Mouse (Mus musculus): Measurements from ENCODE around the gene Prpsap1.
"Not testable (repeated sequence)": the region's sequence is repeated elsewhere in the genome, so short reads cannot be mapped to it uniquely, and the experiment has no call there.

Prpsap1 gene

DNA sequence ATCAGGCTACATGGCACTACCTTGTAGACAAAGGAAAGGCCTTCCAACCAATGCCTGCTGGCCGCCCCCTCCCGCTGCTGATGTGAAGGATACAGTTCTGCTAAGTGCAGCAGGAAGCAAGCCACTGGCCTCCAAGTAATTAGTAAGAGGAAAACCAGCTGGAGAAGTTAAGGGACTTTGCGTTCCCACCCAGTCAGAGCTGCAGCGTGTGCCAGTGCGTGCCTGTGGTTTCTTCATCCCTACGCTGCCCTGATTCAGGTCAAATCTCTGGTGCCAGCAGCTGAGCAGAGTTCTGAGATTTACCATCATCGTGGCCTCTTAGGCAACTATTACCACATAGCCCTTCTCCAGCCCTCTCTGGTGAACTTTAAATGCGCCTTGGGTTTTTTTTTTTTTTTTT lies 24.5 kb upstream of the Prpsap1 start:
- no peak for DNase-seq (ENCODE audit: extremely low spot score, low read depth, low spot score)

DNA sequence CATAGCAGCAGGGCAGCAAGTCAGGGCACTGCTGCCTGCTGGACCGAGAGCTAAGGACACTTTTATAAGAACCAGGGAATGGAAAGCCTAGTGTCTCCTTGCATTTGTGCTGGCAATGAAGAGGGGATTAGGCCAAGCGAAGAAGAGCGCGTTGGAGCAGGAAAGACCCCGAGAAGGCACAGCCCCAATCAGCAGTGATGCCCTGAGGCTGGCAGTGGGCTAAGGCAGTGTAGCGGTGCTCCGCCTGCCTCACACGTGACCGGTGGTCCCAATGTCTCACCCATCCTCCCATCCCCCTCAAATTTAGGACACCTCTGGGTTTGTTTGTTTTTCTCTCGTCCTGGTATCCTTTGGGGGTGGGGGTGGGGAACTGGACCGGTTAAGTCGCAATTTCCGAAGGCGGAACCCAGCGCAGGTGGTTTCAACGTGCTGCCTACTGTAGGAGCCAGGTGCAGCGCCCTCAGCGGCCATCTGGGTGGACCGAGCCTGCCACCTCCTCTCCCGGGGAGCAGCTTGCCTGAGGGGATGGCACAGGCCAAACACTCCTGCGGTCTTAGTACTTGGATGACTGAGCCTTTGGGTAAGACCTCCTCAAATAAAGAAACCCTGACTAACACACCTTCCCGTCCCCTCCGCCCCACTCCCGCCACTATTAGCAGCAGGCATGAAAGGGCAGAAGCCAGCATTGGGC lies 21.5 kb upstream of the Prpsap1 start:
- DNase-seq (ENCODE audit: extremely low spot score, low read depth, low spot score), result no peak

DNA sequence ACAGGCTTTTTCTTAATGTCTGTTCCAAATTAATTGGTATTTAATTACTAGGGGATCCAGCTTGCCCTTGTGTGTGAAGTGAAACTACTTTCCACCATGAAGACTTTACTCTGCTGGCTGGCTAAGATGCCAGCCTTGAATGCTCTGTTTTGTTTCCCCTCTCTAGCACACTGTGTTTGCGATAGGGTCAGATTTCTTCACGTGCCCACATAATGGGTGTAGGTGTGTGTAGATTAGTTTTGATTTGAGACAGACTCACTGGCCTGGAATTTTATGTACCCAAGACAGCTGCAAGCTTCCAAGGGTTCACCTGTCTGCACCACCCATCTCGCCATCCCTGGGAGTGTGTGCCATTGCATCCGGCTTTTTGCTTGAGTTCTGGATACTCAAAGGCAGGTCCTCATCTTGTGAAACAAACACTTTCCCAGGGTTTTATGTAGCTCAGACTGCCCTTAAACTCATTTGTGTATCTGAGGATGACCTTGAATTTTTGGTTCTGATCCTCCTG lies 19.6 kb upstream of the Prpsap1 start:
- DNase-seq (ENCODE audit: extremely low spot score, low read depth, low spot score), result no peak

DNA sequence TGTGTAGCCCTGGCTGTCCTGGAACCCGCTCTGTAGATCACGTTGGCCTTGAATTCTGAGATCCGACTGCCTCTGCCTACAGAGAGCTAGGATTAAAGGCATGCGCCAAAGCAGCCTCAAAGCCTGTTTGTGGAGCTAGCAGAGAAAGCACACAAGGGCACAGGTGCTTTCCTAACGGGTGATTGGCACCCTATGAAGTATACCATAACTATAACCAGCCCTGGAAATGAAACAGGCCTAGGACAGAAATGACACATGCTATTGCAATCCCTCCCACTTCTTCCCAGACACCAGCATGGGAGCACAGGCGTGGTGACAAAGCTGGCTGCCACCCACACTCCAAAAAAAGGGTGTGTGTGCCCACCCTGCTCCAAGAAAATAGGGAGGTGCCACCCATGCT lies 19.0 kb upstream of the Prpsap1 start:
- DNase-seq (ENCODE audit: extremely low spot score, low read depth, low spot score), result no peak

DNA sequence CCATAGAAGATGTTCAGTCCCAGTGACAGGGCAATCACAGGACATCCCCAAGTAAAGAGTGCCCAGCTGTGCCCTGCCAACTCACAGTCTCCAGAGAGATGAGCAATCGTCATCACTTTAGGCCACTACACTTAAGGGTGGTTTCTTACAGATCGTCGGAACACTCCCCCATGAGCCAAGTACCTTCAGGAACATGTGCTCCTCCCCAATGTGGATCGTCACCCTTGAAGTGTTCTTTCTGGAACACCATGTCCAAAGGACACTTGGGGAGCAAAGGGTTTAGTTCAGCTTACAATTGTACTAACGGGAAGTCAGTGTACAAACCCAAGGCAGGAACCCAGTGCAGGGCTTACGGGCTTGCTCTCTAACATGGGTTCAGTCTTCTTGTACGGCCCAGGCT lies 18.2 kb upstream of the Prpsap1 start:
- DNase-seq (ENCODE audit: extremely low spot score, low read depth, low spot score), result no peak

DNA sequence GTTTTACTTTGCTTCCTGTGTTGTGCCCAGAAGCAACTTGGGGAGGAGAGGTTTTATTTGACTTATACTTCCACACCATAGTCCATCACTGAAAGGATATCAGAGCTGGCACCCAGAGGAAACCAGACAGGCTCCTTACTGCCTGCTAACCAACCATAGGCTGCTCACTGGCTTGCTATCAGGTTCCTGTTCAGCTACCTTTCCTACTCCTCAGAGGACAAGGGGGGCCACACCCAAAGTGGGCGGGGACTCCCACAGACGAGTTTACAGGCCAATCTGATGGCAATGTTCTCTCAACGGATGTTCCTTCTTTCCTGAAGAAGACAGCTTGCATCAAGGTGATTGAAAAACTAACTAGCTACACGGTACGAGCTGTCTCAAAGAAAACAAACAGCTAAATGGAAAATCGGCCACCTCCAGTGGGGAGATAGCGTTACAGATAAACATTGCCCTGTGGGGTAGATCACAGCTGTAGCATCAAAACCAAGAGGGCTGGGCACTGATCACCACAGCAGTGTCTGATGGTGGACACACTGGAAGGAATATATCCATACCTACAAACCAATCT lies 17.4 kb upstream of the Prpsap1 start:
- no peak for DNase-seq (ENCODE audit: extremely low spot score, low read depth, low spot score)

DNA sequence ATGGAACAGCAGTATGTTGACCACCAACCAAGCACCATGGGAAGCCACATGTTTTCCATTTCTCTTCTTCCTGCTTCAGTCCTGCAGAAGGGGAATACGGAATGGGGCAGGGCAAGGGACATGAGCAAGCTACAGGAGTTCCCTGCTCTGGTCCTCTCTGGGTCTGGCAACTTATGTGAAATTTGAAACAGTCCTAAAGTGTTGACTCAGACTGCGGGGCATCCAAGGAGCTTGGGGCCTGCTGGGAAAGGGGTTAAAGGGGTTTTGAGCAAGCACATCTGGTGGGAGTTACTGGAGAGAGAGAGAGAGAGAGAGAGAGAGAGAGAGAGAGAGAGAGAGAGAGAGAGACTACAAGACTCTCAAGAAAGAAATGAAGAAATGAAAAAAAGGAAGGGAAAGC lies 14.7 kb upstream of the Prpsap1 start:
- DNase-seq (ENCODE audit: extremely low spot score, low read depth, low spot score), result no peak

DNA sequence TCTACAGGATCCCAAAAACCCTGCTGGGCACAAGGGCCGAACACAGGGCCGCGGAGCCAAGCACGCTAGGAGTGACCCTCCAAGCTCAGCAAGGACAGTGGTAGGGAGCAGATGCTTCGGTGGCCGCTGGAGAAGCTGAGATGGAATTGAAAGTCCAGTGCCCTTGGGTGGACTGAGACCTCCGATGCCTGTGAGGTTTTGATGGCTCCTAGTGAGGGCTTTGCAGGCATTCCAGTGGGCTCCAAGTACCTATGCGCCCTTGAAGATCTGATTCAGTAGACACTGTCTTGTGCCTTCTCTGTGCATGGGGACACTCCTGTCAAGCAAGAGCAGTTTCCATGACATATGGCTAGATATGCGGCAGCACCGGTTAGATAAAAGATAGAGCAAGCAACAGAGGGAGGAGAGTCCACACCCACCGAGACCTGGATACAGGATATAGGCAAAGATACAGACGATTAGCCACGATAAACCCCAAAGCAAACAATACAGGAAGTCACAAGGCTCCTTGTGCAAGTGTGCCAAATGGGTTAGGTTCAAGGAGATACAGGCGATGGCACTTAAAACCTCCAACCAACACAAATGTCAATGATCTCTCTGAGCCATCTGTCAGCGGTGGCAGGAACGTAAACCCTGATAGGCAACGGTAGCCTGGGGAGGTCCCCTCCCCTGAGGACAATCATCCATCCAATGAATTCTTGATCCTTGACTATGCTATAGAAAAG lies 12.3 kb upstream of the Prpsap1 start:
- no peak for DNase-seq (ENCODE audit: extremely low spot score, low read depth, low spot score)

DNA sequence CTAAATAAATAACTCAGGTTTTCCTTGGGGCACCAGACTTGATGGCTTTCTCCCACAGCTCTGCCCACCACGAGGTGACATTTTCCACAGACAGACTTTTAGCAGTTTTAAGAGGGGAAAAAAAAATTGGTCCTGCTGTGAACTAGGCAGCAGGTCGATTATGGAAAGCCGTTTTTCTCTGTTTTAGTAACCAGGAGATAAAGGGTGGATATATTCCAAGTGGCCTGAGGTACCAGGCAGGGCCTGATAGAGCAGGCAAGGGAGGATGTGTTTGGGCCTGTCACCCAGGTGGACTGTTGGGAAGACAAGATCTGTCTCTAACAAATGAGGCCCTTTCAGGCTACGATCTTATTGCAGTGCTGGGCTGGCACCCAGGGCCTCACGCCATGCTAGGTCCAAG lies 11.6 kb upstream of the Prpsap1 start:
- DNase-seq (ENCODE audit: extremely low spot score, low read depth, low spot score), result no peak

DNA sequence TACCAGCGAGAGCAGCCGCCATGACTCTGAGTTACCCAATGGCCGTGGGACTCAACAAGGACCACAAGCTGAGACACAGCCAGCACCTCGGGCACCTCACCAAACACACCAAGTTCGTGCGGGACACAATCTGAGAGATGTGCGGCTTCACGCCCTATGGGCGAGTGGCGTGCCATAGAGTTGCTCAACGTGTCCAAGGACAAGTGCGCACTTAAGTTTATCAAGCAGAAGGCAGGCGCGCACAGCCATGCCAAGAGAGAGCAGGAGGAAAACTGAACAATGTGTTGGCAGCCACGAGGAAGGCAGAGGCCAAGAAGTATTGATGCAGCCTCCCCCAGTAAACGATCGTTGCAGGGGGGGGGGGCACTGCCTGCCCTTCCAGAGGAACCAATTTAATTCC lies 10.5 kb upstream of the Prpsap1 start:
- DNase-seq (ENCODE audit: extremely low spot score, low read depth, low spot score), result no peak

DNA sequence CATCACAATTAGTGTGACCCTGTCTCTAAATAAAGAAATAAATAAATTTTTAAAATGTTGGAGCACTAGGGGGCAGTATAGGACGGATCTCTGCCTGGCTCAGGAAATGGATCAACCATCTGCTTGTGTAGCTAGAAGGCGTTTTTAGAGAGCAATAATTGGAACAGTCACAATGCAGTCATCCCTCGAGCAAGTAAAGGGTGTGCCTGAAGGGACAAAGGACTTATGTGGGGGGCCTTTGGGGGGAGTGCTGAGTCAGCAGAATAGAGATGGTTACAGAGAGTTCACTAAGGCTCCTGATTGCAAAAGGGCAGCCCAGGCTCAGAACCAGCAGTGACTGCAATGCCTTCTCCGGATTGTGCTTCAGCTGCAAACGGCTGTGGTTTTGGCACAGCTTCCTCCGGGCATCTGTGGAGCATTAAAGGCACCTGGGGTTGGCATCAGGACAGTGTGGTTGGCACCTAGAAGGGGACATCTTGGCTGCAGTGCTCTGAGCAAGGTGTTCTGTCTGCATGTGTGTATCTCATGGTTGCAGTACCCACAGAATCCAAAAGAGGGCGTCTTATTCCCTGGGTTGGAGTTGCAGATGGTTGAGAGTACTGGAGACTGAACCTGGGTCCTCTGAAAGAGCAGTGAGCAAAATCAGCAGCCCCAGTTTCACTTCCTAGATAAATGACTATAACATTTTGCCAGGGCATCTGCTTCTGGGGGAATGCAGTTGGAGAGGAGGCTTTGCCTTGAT lies 7.2 kb upstream of the Prpsap1 start:
- DNase-seq (ENCODE audit: extremely low spot score, low read depth, low spot score), result no peak

DNA sequence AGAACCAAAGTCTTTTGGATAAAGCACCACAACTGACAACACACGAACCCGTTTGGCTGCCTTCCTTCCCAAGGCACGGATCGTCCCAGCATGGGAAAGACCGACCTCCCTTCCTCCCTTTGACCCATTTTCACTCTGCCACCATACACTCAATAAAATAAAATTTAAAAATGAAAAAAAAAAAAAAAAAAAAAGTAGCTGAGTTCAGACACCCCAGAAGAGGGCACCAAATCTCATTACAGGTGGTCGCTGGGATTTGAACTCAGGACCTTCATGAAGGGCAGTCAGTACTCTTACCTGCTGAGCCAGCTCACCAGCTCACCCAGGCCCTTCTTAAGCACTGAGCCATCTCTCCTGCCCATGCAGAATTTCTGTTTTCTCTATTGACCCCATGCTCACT lies 5.0 kb upstream of the Prpsap1 start:
- no peak for DNase-seq (ENCODE audit: extremely low spot score, low read depth, low spot score)

DNA sequence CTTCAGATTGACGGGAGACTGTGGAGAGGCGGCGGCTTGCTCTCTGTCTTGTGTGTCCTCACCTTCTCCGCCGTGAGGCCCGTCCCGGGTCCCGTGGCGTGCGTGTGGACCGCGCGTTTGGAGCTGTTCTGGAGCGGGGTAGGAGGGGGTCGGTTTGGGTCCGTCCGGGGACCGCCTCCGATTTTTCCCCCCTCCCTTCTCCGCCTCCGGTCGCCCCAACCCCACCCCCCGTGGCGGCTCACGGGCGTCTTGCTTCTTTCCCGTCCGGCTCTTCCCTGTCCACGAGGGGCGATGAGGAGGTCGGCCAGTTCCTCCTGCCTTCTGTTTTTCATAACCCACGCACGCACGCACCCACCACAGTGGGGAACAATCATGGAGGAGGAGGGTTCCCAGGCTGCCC lies 4.6 kb upstream of the Prpsap1 start:
- no peak for DNase-seq (ENCODE audit: extremely low spot score, low read depth, low spot score)

- DNase-seq (ENCODE audit: extremely low spot score, low read depth, low spot score), result no peak
Measured at GRCm38 (mm10) chr11:116497313-116497712, 3.3 kb upstream of the Prpsap1 start.

DNA sequence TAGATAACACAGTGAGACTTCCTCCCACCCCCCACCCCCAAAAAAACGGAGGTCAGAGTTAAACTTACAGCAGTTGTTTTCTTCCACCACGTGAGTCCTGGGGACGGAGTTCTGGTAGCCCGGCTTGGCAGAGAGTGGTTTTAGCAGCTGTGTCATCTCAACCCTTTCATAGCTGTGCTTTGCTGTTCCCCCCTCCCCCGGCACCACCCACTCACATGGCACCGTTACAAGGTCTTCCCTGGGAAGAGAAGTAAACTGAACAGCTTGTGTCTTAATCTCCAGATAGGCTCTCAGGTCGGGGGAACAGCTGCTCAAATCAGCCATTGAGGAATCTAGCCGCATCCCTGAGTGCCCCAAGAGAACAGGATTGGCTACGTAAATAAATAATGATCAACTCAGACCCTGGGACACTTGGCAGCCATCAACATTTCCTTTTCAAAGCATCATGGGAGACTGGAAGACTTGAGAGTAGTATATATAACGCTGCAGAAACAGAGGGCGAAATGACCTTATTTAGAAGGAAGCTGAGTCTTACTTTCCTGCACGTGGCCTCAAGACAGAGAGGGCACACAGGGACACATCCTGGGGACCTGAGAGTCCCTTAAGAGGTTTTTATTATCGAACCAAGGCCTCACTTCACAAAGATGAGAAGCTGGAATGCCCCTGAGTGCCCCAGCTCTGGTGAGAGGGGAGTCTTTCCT lies 622 bp upstream of the Prpsap1 start:
- DNase-seq (ENCODE audit: extremely low spot score, low read depth, low spot score), result no peak

- no peak for DNase-seq (ENCODE audit: extremely low spot score, low read depth, low spot score)
Measured at GRCm38 (mm10) chr11:116493191-116493590, 811 bp downstream of the Prpsap1 start.

DNA sequence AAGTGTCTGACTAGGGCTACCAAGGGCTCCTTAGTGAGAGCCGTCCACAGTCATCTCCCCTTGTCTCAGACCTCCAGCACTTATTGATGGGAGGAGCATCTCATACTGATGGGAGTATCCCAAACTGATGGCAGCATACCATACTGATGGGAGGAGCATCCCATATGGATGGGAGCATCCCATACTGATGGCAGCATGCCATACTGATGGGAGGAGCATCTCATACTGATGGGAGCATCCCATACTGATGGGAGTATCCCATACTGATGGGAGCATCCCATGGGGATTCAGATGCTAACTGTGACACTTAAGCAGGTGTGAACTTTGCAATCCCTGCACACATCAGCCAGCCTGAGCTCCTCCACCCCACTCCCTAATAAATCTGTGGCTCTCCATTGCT lies 1.5 kb downstream of the Prpsap1 start:
- not testable (repeated sequence) for DNase-seq (ENCODE audit: extremely low spot score, low read depth, low spot score)

DNA sequence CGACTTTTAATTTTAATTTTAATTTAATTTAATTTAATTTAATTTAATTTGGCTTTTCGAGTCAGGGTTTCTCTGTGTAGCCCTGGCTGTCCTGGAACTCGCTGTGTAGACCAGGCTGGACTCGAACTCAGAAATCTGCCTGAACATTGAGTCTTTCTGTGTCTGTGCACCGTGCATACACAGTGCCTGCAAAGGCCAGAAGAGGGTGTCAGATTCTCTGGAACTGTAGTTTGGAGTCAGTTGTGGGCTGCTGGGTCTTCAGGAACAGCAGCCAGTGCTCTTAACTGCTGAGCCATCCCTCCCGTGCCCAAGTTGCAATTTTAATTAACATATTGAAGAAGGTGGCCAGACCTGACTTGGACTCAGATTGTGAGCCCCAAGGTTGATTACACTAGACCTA lies 2.7 kb downstream of the Prpsap1 start:
- DNase-seq (ENCODE audit: extremely low spot score, low read depth, low spot score), result no peak

GRCm38 (mm10) chr11:116490232-116491107 lies 3.5 kb downstream of the Prpsap1 start:
- peak; percentile 81 for DNase-seq (ENCODE audit: extremely low spot score, low read depth, low spot score)

GRCm38 (mm10) chr11:116489771-116490231 lies 4.2 kb downstream of the Prpsap1 start:
- no peak for DNase-seq (ENCODE audit: extremely low spot score, low read depth, low spot score)

Data from hindlimb bud, embryonic 11.5 days (tissue).